13 mouse cellular contexts compared by ENCODE assay signal in the genomic region with DNA sequence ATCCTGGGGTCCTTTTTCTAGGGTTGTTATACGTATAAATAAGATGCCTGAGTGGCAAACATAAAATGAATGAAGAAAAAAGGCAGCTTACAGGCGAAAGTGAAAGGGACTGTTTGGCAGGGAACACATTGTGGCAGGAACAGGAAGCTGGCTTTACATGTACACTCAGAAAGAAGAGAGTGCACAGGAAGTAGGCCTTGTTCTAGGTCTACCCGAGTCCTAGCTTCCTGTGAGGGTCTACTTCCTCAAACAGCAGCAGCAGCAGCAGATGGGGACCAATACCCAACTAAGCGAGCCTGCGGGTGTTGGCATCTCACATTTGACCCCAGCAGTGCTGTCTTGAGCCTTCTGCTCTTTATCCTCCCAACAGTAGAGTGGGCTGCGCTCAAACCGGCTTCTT.
A peak's percentile ranks its signal among the peaks of the same experiment; 100 is the strongest.
DNase-seq lines count a peak whose midpoint lies in the region; ATAC-seq and TF ChIP-seq lines count a peak whose summit lies in the region.
"Had no signal": no experiment of that assay in that cellular context is flagged by ENCODE, and none has a peak within 500 bp of the region (broad histone marks: within the 10 kb centered on the region; RNA-seq: fewer than 3 reads in every experiment).

No protein-coding gene starts in this region.

- no peaks in the 10 kb centered on the region for H3K27me3 ChIP-seq in CH12.LX (replicated peaks)
- H3K27me3 ChIP-seq in neural tube, embryonic 15.5 days (replicated peaks): no peaks in the 10 kb centered on the region
- H3K27me3 ChIP-seq: neural tube, embryonic 13.5 days had no signal

- TF ChIP-seq POLR2A in CH12.LX (IDR thresholded peaks at IDR 0.05; ENCODE audit: low read depth, low read length): peak; percentile 14; the same call in 1 of the 2 replicates

- no peak for TF ChIP-seq CTCF in CH12.LX (conservative IDR thresholded peaks at IDR 0.05 in 1 of 2, IDR thresholded peaks at IDR 0.05 in 1 of 2; ENCODE audit: low read depth in 2 of 2, low read length in 2 of 2)

- no peak overlapping the region for H3K9ac ChIP-seq in CH12.LX (ENCODE audit: insufficient read depth, low read depth)
- no peak overlapping the region for H3K9ac ChIP-seq in neural tube, embryonic 15.5 days (replicated peaks)
- H3K9ac ChIP-seq: neural tube, embryonic 13.5 days had no signal

- DNase-seq in A20 (ENCODE audit: low read depth, low spot score) (peak; percentile 70), CH12.LX (ENCODE audit: extremely low read depth) (peak; percentile 51)
- peak; percentile 74 for DNase-seq in induced T-regulatory cell, adult 2 months (ENCODE audit: low read depth)
- DNase-seq in thymus, adult 18-20 months: peak; percentile 16 to 54
- no peak for DNase-seq in layer of hippocampus, postnatal 25 days (ENCODE audit: extremely low spot score in 1 of 2, low spot score in 1 of 2)
- DNase-seq in kidney, adult 9 months: no peak
- DNase-seq: cerebellum, adult 11 months; heart, adult 18-20 months; kidney, adult 2 months; left cerebral cortex, postnatal 4 days had no signal

- TF ChIP-seq EP300 in CH12.LX (IDR thresholded peaks at IDR 0.05; ENCODE audit: low read length): no peak

- H3K27ac ChIP-seq in CH12.LX (ENCODE audit: insufficient read depth, low read depth): no peak overlapping the region
- no peak overlapping the region for H3K27ac ChIP-seq in neural tube, embryonic 15.5 days (replicated peaks)
- H3K27ac ChIP-seq: neural tube, embryonic 13.5 days had no signal

- peaks cover 9 to 53% of the 10 kb centered on the region in 2 experiments for H3K36me3 ChIP-seq in CH12.LX (replicated peaks in 1 of 2; ENCODE audit: control insufficient read depth in 1 of 2, insufficient read depth in 1 of 2, low read length in 1 of 2)
- H3K36me3 ChIP-seq in neural tube, embryonic 15.5 days: peaks cover 10% of the 10 kb centered on the region

- dilution Hi-C loops in CH12.LX (cut with MboI; ENCODE audit: extremely low pct_ligation_motif_present, extremely low pct_unique_long_range_greater_than_20kb, low sequenced_read_pairs): no loop called here

- 0 out of 2 replicates have a peak overlapping the region, but pooled peaks have one; percentile 35 for H3K4me2 ChIP-seq in CH12.LX (ENCODE audit: insufficient read depth, low read depth, poor library complexity, severe bottlenecking)
- H3K4me2 ChIP-seq in neural tube, embryonic 15.5 days: no peak overlapping the region
- H3K4me2 ChIP-seq: neural tube, embryonic 13.5 days had no signal

- in situ Hi-C loops in CH12.LX (cut with MboI; ENCODE audit: low pct_ligation_motif_present, low pct_unique_long_range_greater_than_20kb, low sequenced_read_pairs): no loop called here

- H3K9me3 ChIP-seq in CH12.LX (replicated peaks; ENCODE audit: low read length): no peaks in the 10 kb centered on the region
- no peaks in the 10 kb centered on the region for H3K9me3 ChIP-seq in neural tube, embryonic 15.5 days (replicated peaks)
- H3K9me3 ChIP-seq: neural tube, embryonic 13.5 days had no signal

- no peak for ATAC-seq in neural tube, embryonic 15.5 days (ENCODE audit: low FRiP score)

- no peak overlapping the region for H3K4me3 ChIP-seq in CH12.LX (replicated peaks in 1 of 3; ENCODE audit: low read depth in 2 of 3, low read length in 2 of 3, poor library complexity in 1 of 3)
- no peak overlapping the region for H3K4me3 ChIP-seq in neural tube, embryonic 15.5 days (replicated peaks)
- H3K4me3 ChIP-seq: erythroblast, embryonic 14.5 days; neural tube, embryonic 13.5 days had no signal

- no peaks in the 10 kb centered on the region for H3K79me2 ChIP-seq in CH12.LX (replicated peaks; ENCODE audit: control insufficient read depth, extremely low read depth, insufficient read depth, poor library complexity, severe bottlenecking)

- WGBS in neural tube, embryonic 15.5 days: 86% methylated on average over 7 of the region's 7 CpGs

- TF ChIP-seq RAD21 in CH12.LX (IDR thresholded peaks at IDR 0.05; ENCODE audit: low read depth, low read length): no peak

- H3K4me1 ChIP-seq in CH12.LX (ENCODE audit: control insufficient read depth in 1 of 2, insufficient read depth in 2 of 2): peaks cover 5 to 20% of the 10 kb centered on the region in 2 experiments; a peak in 3 of 4 replicates
- H3K4me1 ChIP-seq in neural tube, embryonic 15.5 days: 0 out of 2 replicates have a peak, but pooled peaks cover 5% of the 10 kb centered on the region

TF ChIP-seq in CH12.LX, 34 proteins besides CTCF, POLR2A, EP300 and RAD21:
- no peak for TF ChIP-seq CHD2 (IDR thresholded peaks at IDR 0.05; ENCODE audit: low read length)
- peak; percentile 77 for TF ChIP-seq ELF1 (IDR thresholded peaks at IDR 0.05; ENCODE audit: low read depth, low read length)
- peak; percentile 70 for TF ChIP-seq HCFC1 (IDR thresholded peaks at IDR 0.05; ENCODE audit: low read depth, low read length)
TF ChIP-seq in CH12.LX: peak in this region for 2.

Comparison
In these comparisons a context has a peak if more than half of its experiments do, and no peak if none do; other contexts are left out.
1. DNase-seq: peak in A20 (single experiment), CH12.LX (single experiment), induced T-regulatory cell, adult 2 months (single experiment) and thymus, adult 18-20 months (2 of 2); none in layer of hippocampus, postnatal 25 days (0 of 2) and kidney, adult 9 months (single experiment).